Mouse (Mus musculus): ENCODE data around the gene Uxs1. TPM values are rescaled to one million over a fixed set of nuclear protein-coding genes. Genes with fewer than 3 reads are reported as not detected.

The Uxs1 gene
- total RNA-seq (2022): 10 to 100 TPM in 2 of 4 experiments, 1 to 10 TPM in 2; 8.0 to 11.8 (median 10.1) TPM

GRCm38 (mm10) chr1:43827763-43828194 is at the start of gene Uxs1:
Gene Uxs1, minus strand, starts transcription at chr1:43827800.
- peak; percentile 99 for DNase-seq (ENCODE audit: low spot score)

- DNase-seq (ENCODE audit: low spot score): no peak
These were observed 49.6 kb upstream of the Uxs1 start for GRCm38 (mm10) chr1:43877233-43877632.

GRCm38 (mm10) chr1:43871116-43871515 is 43.5 kb upstream of the Uxs1 start:
- no peak for DNase-seq (ENCODE audit: low spot score)

- DNase-seq (ENCODE audit: low spot score): no peak
These were observed 40.9 kb upstream of the Uxs1 start for GRCm38 (mm10) chr1:43868510-43868909.

- no peak for DNase-seq (ENCODE audit: low spot score)
These were observed 37.2 kb upstream of the Uxs1 start for GRCm38 (mm10) chr1:43864758-43865157.

GRCm38 (mm10) chr1:43862614-43863013 is 35.0 kb upstream of the Uxs1 start:
- no peak for DNase-seq (ENCODE audit: low spot score)

GRCm38 (mm10) chr1:43858988-43859387 is 31.4 kb upstream of the Uxs1 start:
- DNase-seq (ENCODE audit: low spot score): no peak

GRCm38 (mm10) chr1:43857656-43858055 is 30.1 kb upstream of the Uxs1 start:
- DNase-seq (ENCODE audit: low spot score): no peak

- no peak for DNase-seq (ENCODE audit: low spot score)
These were observed 28.0 kb upstream of the Uxs1 start for GRCm38 (mm10) chr1:43855591-43855990.

- no peak for DNase-seq (ENCODE audit: low spot score)
These were observed 15.8 kb upstream of the Uxs1 start for GRCm38 (mm10) chr1:43843398-43843797.

DNA sequence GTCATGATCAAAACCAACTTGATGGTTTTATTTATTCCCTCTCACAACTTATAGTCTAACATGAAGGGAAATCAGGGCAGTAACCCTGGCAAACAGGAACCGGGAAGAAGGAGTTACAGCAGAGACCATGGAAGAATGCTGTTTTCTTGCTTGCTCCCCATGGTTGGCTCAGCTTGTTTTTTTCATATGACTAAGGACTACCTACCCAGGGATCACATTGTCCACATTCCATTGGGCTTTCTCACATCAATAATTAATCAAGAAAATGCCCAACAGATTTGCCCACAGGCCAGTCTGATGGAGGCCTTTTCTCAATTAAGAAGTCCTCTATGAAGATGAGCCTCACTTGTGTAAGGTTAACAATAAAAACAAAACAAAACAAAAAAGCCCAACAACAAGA is 9.6 kb upstream of the Uxs1 start:
- no peak for DNase-seq (ENCODE audit: low spot score)

GRCm38 (mm10) chr1:43830096-43830495 is 2.5 kb upstream of the Uxs1 start:
- no peak for DNase-seq (ENCODE audit: low spot score)

DNA sequence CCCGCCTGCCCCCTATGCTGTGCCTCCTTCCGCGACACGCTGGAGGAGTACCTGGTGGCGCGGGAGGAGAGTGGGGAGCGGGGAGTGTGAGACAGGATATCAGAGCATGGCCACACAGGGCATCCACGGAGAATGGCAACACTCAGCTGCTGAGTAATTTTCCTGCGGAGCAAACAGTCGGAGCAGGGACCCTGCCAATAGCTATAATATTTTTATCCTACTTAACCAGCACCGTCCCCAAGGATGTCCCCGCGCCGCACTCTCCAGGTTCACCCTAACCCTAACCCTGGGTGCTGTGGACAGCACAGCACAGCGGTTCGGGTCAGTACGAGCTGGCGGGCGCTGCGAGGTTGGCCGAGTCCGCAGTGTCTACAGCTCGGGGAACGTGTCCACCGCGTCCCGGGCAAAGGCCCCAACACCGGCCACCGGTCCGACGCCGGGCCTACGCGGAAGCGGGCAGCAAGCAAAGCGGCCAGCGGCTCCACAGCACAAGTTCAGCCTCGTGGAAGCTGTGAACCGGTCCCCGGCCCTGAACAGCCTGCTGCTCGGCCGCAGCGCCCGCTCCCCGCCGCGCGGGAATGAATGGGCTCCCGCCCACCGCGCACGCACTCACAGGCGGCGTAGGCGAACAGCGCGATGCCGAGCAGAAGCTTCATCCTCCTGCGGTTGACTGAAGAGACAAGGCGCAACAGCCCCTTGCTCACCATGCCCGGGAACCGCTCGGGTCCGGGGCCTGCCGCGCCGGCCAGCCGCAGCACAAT is 418 bp downstream of the Uxs1 start:
- DNase-seq (ENCODE audit: low spot score): peak; percentile 14

- no peak for DNase-seq (ENCODE audit: low spot score)
These were observed 985 bp downstream of the Uxs1 start for GRCm38 (mm10) chr1:43826628-43827001.

GRCm38 (mm10) chr1:43823406-43823805 is 4.2 kb downstream of the Uxs1 start:
- DNase-seq (ENCODE audit: low spot score): no peak

GRCm38 (mm10) chr1:43822586-43822985 is 5.0 kb downstream of the Uxs1 start:
- no peak for DNase-seq (ENCODE audit: low spot score)

DNA sequence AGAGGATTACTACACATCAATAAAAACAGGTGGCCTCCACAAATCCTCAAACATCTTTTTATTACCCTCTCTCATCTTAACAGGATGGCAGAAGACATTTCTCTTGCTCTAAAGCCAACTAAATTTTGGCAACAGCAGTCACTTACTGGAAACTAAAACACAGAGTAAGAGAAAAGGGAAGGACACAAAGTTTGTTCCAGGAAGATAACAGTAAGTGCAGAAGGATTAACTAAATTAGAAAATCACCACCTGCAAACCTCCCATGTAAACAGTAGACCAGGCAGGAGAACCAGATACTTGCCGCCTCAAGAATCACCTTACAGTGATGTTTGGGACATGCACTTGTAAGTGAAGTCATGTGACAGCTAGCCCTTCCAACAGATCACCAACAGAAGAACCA is 5.8 kb downstream of the Uxs1 start:
- no peak for DNase-seq (ENCODE audit: low spot score)

- DNase-seq (ENCODE audit: low spot score): no peak
These were observed 7.0 kb downstream of the Uxs1 start for GRCm38 (mm10) chr1:43820571-43820970.

- DNase-seq (ENCODE audit: low spot score): no peak
These were observed 8.5 kb downstream of the Uxs1 start for GRCm38 (mm10) chr1:43819091-43819490.

GRCm38 (mm10) chr1:43818356-43818755 is 9.2 kb downstream of the Uxs1 start:
- DNase-seq (ENCODE audit: low spot score): no peak

DNA sequence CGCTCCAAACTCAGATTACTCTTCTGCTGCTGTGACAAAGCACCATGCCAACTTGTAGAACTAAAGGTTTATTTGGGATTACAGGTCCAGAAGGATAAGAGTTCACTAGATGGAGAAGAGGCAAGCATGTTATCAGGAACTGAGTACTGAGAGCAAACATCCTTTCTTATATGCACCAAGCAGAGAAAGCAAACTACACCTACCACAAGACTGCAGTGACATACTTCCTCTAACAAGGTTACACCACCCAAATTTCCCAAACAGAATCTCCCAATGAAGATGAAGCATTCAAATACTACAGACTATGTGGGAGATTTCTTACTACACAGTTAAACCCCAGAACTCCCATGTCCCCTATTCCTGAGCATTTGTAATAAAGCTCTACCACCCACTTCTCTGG is 15.8 kb downstream of the Uxs1 start:
- no peak for DNase-seq (ENCODE audit: low spot score)

- no peak for DNase-seq (ENCODE audit: low spot score)
These were observed 16.5 kb downstream of the Uxs1 start for GRCm38 (mm10) chr1:43811055-43811454.

DNA sequence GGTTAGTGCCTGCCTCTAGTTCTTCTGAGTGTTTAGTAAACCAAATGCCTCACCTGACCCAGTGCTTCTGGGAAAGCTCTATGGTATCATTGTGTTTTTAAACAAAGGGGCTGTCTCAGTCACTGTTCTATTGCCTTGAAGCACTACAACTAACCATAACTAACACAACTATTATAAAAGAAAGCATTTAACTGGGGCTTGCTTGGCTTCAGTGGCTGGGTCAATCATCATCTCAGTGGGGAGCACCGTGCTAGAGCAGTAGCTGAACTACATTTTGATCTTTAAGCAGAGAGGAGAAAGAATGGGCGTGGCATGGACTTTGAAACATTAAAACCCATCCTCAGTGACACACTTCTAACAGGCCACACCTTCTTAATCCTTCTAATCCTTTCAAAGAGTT is 18.2 kb downstream of the Uxs1 start:
- no peak for DNase-seq (ENCODE audit: low spot score)
